Mouse (Mus musculus): ENCODE results near the gene Cfi. TPM values are rescaled to one million over a fixed set of nuclear protein-coding genes. Genes with fewer than 3 reads are reported as not detected.

Gene Cfi
- not detected for total RNA-seq (2023)

DNA sequence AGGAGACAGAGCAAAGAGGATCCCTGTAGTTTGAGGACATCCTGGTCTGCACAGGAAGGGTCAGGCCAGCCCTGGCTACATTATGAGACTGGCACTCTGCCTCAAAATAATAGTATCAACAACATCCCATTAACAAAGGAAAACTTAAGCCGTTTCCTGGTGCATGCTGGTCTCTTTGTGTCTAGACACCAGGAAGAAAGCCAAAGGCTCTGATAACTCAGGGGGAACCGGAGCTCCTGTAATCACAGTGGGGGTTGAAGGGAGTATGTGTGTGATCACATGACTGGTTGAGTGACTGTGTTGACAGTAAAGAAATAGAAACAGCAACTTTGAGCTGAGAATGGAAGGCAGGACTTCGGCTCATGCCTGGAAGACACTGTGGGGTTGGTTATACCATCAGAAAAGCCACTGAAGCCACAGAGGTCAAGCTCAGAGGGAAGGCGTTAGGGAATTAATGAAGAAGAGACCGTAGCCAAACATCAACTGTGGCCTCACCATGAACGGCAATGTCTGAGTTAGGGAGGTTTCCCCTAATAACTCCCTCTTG, at the start of gene Cfi:
Gene Cfi, plus strand, starts transcription at position 497 of the 547 bp plus-strand sequence.

DNA sequence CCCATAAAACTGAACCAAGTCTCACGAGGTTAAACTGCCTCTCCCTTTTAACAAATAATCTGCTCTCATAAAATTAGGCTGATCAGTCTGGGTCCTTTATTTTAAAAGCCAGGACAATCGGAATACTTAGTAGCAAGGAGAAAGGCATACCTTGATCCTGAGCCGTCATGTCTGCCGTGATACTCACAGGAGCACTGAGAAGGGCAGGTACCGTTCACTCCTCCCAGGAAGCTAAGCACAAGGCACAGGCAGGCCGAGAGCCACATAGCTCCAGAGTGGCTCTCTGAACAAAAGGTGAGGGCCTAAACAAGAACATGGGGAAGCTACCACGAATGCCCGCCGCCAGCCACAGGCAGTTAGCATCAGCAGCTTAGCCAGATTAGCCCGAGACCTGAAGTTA, 31.9 kb upstream of the Cfi start, which contains the start of gene Lrit3:
Gene Lrit3, minus strand, starts transcription at position 266 of the 400 bp plus-strand sequence.

DNA sequence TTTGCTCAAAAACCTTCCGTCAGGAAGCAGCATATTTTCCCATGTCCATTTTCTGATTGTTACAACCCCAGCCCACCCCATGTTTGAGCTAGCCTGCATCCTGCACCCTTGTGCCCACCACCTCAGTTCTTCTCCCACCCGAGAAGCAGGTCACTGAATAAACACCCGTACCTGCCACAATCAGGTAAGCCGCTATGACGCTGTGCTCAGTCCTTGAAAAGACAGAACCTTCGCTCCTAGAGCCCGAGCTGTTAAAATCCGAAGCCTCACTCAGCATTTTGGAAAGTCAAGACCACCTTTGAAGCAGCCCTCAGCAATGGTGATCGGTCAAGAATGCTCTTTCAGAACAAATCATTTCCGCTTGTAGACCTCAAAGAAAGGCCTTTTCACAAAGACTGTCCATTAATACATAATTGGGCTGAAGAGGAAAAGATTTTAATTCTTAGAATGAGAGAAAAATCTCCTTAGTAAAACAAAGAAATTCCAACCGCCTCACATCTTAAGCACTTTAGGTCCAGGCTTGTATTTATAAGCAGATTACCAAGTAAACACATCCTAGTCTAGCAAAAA, 13.4 kb upstream of the Cfi start, which contains the start of gene Rrh:
Gene Rrh, minus strand, starts transcription at position 382 of the 570 bp plus-strand sequence.

DNA sequence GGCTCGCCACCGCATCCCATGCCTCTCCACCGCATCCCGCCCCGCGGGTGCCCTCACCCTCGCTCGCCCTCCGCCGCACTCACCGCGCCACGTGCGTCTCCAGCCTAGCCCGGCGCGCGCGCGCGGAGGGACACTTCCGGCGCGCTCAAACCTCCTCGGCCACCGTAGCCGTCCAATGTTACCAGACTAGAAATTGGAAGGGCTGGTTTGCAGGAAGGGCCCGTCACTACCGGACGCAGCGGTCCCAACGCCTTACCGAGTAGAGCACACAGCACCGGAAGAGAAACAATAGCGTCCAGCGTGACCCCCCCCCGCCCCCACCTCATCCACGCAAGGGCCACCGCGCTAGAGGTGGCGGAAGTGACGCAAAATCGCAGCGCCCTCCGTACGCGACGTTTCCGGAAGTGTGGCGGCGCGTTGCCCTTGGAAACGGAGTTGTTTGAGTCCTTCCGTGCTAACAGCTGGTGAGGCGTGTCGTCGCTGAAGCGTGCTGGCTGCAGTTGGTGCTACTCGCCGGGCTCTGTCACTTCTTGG, 4.6 kb upstream of the Cfi start, which contains the start of gene Gar1:
Gene Gar1, minus strand, starts transcription at position 362 of the 534 bp plus-strand sequence.

DNA sequence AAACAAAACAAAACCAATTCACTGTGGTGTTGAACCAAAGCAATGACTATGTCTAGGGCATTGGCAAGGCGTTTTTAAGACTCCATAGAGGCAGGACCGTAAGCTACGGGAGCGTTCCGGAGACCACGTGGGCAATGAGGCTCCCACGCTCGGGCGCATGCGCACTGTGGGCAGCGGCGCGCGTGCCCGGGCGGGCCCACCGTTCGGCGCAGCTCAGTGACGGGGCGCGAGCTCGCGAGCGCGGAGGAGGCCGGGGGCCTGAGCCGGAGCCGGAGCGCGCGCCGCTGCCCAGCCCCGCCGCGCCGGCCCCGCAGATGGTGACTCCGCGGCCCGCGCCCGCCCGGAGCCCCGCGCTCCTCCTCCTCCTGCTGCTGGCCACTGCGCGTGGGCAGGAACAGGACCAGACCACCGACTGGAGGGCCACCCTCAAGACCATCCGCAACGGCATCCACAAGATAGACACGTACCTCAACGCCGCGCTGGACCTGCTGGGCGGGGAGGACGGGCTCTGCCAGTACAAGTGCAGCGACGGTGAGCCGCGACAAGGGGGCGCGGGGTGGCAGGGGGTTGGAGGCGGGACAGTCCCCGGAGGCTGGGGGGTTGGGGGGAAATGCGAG, 42.8 kb downstream of the Cfi start, which contains the start of gene Pla2g12a:
Gene Pla2g12a, plus strand, starts transcription at position 202 of the 617 bp plus-strand sequence.

DNA sequence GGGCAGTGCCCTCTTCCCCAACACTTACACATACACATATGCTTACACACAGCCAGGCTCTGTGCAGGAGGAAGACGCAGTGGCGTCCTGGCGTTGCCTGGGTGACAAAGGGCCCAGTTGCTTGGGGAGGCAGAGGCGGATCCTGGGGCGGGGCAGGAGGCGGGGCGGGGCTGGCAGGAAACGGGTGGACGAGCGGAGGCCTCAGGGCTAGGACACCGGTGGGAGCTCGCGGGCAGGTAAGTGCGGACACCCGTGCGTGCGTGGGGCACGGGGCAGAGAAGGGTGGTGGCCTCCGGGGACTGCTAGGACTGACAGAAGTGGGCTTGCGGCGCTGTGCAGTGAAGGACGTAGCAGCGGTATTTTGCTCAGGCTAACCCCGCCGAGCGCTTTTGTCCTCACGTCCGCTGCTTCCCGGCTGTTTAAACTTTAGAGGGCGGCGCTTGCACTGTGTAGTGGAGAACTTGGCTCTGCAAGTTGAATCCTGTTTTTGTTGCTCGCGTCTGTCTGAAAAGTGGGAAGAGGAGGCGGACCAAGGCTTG, 65.7 kb downstream of the Cfi start, which contains the start of gene Casp6:
Gene Casp6, plus strand, starts transcription at position 155 of the 539 bp plus-strand sequence.

Other genes with a start within 250 kb of the Cfi start
- 3.9 TPM for gene Egf, start 80.6 kb upstream of the Cfi start, total RNA-seq (2023)
- not detected for gene Lrit3, start 31.9 kb upstream of the Cfi start, total RNA-seq (2023)
- gene Rrh, start 13.3 kb upstream of the Cfi start, total RNA-seq (2023), result 1.1 TPM
- 82.9 TPM for gene Gar1, start 4.5 kb upstream of the Cfi start, total RNA-seq (2023)
- gene Pla2g12a, start 42.7 kb downstream of the Cfi start, total RNA-seq (2023), result 6.9 TPM
- gene Casp6, start 65.5 kb downstream of the Cfi start, total RNA-seq (2023), result 15.0 TPM
- gene Mcub, start 134.3 kb downstream of the Cfi start, total RNA-seq (2023), result 7.5 TPM
- 128 TPM for gene Sec24b, start 225.7 kb downstream of the Cfi start, total RNA-seq (2023)